Mouse (Mus musculus) C2C12 (cell line): ENCODE results near the gene Adcy3.

Experiments used
- CTCF ChIP-seq: IDR thresholded peaks from one replicate; pipeline ENCODE4 v1.5.1; 2011; ENCODE audit not compliant: control insufficient read depth, insufficient read depth, insufficient read length
- FOSL1 ChIP-seq: IDR thresholded peaks from one replicate; pipeline ENCODE4 v1.8.0; 2011; ENCODE audit warnings: mild to moderate bottlenecking, low read length; ENCODE audit not compliant: poor library complexity, insufficient read depth, severe bottlenecking
- USF1 ChIP-seq: IDR thresholded peaks from one replicate; pipeline ENCODE4 v1.6.1; 2011; ENCODE audit warnings: low read depth, mild to moderate bottlenecking, control low read depth, moderate library complexity

- no peak for TF ChIP-seq CTCF
- TF ChIP-seq USF1, result no peak
- no peak for TF ChIP-seq FOSL1
Observed at GRCm38 (mm10) chr12:4158179-4158578, 25.3 kb downstream of the Adcy3 start.
